Mouse (Mus musculus) olfactory bulb, adult 2 months (tissue): ENCODE measurements around the gene 1600014C10Rik. TPM values are rescaled to one million over a fixed set of nuclear protein-coding genes. Genes with fewer than 3 reads are reported as not detected.
A peak's percentile ranks its signal among the peaks of the same experiment; 100 is the strongest.

Experiments used
- H3K27ac ChIP-seq: fragments of 200-500 bp; 2 replicates; pipeline ENCODE4 v1.5.1; 2012; ENCODE audit warnings: low read depth, low read length; ENCODE audit not compliant: insufficient read depth
- H3K4me1 ChIP-seq: fragments of 200-500 bp; 2 replicates; pipeline ENCODE4 v1.6.1; 2012; ENCODE audit warnings: low read length; ENCODE audit not compliant: control insufficient read depth, insufficient read depth
- H3K4me3 ChIP-seq: fragments of 200-500 bp; 2 replicates; pipeline ENCODE4 v1.5.1; 2012; ENCODE audit warnings: mild to moderate bottlenecking, low read depth, low read length, moderate library complexity; ENCODE audit not compliant: insufficient read depth
- CTCF ChIP-seq: fragments of 200-500 bp; IDR thresholded peaks from 2 replicates; pipeline ENCODE4 v1.5.1; 2012; ENCODE audit warnings: low read depth, mild to moderate bottlenecking, low read length, moderate library complexity; ENCODE audit not compliant: insufficient read depth
- POLR2A ChIP-seq: fragments of 200-500 bp; IDR thresholded peaks from 2 replicates; pipeline ENCODE4 v1.6.1; 2012; ENCODE audit warnings: mild to moderate bottlenecking, low read depth, low read length, moderate library complexity; ENCODE audit not compliant: insufficient read depth
- WGBS: fragments of 180-500 bp; shearing (Covaris S2); methylation state at CpG from one replicate; pipeline ENCODE4 v1.1.7; 2018; 5-methylcytosine and 5-hydroxymethylcytosine counted together
- polyA plus RNA-seq: library from polyadenylated mRNA; stranded (reverse); fragments of >200 nt; gene quantifications from 2 replicates; pipeline ENCODE4 v1.2.4, GENCODE M21; 2012; ENCODE audit warnings: low replicate concordance; ENCODE audit not compliant: missing spikeins, insufficient read depth, insufficient read length

Gene 1600014C10Rik
- polyA plus RNA-seq, 1 experiment = not detected

DNA sequence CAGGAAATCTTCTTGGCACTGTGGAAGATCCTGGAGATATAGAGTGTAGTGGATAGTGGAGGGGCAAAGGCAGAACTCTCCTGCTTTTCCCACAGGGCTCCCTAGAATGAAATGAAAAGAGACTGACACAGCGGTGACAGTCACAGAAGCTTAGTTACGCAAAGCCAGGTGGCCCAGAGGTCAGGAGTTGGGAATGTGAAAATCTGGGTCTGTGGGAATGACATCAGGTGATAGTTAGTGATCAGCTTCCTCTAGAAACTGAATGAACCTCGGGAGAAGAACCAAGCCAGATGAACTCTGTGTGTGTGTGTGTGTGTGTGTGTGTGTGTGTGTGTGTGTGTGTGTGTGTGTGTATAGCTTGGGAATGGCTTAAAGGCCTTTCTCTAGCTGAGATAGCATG, 26.0 kb downstream of the 1600014C10Rik start:
- TF ChIP-seq CTCF (no peak), POLR2A (no peak)
- 83% methylated on average over 3 of the region's 3 CpGs for WGBS
- no peak overlapping the region for H3K4me3 ChIP-seq
- no peak overlapping the region for H3K27ac ChIP-seq
- 0 out of 2 replicates have a peak, but pooled peaks cover 3% of the 10 kb centered on the region for H3K4me1 ChIP-seq

DNA sequence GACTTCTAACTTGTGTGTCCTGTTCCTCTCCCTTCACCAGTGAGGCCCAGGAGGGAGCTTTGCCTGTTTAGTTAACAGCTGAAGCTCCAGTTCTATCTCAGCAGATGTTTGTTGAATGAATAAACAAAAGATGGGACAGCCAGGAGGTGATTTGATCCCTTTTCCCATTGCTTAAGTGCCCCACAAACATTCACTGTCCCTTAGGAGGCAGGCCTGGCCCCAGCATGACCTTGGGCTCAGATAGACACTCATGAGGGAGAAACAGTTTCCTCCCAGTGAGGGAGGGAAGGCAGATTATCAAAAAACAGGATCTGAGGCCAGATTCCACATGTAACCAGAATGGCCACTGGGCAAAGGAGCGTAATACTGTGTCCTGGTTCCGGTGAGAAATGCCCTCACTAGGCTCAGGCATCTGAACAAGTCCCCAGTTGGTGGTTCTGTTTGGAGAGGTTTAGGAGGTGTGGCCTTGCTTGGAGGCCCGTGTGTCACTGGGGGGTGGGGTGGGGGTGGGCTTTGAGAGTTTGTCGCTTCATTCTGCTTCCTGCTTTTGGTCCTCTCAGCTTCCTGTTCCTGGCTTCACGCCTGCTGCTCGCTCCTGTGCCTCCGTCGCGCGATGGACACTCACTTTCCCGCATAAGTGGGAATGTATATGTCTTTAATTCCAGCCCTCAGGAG, 26.6 kb downstream of the 1600014C10Rik start:
- Histone ChIP-seq H3K27ac (no peak overlapping the region), H3K4me1 (peaks cover 3% of the 10 kb centered on the region; the same call in 1 of the 2 replicates), H3K4me3 (no peak overlapping the region)
- TF ChIP-seq CTCF = no peak
- 83% methylated on average over 11 of the region's 11 CpGs for WGBS

DNA sequence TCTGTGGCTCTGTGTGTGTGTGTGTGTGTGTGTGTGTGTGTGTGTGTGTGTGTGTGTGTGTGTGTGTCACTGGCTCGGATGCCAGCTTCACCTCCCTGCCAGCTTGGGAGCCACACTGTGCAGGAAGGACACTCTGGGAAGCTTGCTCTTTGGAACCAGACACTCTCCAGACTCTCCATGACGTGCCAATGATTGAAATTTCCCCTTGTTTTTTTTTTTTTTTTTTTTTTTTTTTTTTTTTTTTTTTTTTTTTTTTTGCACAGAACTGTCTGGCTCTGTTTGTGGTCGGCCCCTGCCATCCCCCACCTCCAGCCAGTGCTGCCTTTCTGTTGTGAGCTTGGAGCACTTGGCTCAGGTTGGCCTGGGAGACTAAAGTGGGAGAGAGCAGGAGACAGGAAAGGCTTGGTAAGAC, 29.6 kb downstream of the 1600014C10Rik start:
- no peak for TF ChIP-seq CTCF
- Histone ChIP-seq H3K27ac (no peak overlapping the region), H3K4me3 (no peak overlapping the region), H3K4me1 (peaks cover 13% of the 10 kb centered on the region)
- WGBS = 61% methylated on average over 3 of the region's 3 CpGs

DNA sequence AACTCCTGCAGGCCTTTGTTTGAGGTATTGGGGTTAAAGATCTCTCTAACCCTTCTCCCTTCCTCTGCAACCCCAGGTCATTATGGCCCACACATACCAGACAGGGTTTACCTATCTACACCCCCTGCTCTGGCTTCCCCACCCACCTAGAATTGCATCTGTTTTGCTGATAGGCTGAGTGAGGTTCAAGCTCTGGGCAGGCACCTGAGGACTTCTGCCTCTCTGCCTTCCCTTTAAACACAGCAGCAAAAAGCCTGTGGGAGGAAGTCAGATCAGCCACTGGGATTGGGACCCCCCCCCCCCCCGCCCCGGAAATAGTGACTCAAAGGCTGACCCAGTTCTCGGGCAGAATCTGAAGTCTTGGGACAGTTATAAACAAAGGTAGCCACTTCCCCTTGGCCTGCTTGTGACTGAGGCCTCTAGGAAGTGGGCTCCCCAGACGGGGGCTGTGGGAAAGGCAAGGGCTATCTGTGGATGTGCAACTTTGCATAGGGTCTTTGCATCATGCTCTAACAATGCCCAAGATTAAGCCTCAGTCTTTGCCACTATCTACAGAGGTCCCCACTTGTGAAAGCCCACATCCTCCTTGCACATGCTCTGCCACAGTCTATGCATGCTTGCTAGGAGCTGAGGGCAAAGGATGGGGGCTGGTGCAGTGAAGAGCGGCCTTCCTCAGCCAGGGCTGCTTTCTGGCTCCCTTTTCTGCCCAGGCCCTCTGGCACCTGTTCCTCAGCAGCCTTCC, 31.6 kb downstream of the 1600014C10Rik start:
- TF ChIP-seq POLR2A (no peak), CTCF (no peak)
- Histone ChIP-seq H3K27ac (no peak overlapping the region), H3K4me1 (peaks cover 18% of the 10 kb centered on the region), H3K4me3 (no peak overlapping the region)
- WGBS = 69% methylated on average over 5 of the region's 5 CpGs

DNA sequence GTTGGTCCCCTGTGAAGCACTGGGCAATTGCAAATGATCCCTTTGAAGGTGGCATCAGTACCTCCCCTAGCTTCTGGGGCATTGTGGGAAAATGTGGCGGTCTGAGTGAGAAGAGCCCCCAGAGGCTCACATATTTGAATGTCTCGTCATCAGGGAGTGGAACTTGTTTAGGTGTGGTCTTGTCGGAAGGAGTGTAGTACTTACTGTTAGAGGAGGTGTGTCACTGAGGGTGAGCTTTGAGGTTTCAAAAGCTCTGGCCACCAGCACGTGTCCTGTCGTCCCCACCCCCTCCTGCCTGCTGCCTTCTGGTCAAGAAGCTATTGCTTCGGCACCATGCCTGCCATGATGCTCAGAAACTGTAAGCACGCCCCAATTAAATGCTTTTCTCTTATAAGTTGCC, 32.3 kb downstream of the 1600014C10Rik start:
- WGBS = 84% methylated on average over 7 of the region's 7 CpGs
- no peak overlapping the region for H3K27ac ChIP-seq
- TF ChIP-seq CTCF = no peak
- TF ChIP-seq POLR2A = no peak
- no peak overlapping the region for H3K4me3 ChIP-seq
- H3K4me1 ChIP-seq = peaks cover 18% of the 10 kb centered on the region

DNA sequence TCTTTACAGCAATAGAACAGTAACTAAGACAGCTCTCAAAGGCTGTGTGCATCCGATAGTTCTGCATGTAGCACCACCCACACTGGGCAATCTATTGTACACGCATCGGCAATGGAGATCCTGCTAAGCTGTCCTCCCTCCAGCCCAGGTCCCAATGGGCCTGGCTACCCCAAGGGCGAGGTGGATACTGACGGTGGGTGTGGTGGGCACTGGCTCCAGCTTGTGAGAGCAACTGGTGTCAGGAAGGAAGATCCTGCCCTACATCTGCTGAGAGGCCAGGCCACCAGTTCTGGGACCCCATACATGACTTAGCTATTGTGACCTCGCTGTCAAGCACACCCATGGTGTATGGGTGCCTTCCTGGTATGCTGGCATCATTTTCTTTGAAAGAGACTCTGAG, 32.7 kb downstream of the 1600014C10Rik start:
- 87% methylated on average over 6 of the region's 6 CpGs for WGBS

DNA sequence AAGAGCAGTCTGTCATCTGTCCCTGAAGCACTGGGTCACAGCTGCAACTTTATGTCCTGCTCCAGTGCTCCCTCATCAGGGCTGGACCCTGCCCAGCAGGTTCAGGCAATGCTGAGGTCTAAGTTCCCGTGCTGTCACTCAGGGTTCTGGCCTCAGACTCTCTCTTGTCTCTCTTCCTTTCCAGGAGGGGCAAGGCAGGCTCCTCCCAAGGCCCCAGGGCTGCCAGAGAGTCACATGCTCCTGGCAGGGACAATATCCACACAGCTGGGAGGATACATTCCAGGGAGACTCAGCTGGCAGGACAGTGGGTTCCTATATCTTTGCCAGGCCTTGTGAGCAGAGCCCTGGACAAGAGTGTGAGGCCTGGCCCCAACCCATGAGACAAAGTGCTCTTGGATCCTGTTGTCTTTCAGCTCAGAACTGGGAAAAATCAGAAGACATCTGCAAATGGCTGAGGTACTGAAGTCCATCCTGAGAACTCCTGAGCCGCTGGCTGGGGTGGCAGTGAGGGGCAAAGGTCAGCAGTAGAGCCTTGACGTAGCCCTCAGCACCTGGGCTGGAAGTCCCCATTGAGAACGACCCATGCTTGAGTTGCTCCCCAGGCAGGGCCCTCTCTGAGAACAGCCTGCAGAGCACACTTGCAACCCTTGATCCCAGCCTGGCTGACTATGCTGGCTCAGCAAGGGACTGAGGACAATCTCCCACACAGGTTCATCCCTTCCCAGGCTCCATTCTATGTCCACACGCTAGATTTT, 34.6 kb downstream of the 1600014C10Rik start:
- H3K27ac ChIP-seq = peak overlapping the region; percentile 77
- TF ChIP-seq POLR2A (no peak), CTCF (no peak)
- 65% methylated on average over 5 of the region's 5 CpGs for WGBS

More for the DNA sequence above, 32.7 kb downstream of the 1600014C10Rik start:
- no peak overlapping the region for H3K4me3 ChIP-seq
- peaks cover 19% of the 10 kb centered on the region for H3K4me1 ChIP-seq
- H3K27ac ChIP-seq = no peak overlapping the region
- TF ChIP-seq CTCF (no peak), POLR2A (no peak)

DNA sequence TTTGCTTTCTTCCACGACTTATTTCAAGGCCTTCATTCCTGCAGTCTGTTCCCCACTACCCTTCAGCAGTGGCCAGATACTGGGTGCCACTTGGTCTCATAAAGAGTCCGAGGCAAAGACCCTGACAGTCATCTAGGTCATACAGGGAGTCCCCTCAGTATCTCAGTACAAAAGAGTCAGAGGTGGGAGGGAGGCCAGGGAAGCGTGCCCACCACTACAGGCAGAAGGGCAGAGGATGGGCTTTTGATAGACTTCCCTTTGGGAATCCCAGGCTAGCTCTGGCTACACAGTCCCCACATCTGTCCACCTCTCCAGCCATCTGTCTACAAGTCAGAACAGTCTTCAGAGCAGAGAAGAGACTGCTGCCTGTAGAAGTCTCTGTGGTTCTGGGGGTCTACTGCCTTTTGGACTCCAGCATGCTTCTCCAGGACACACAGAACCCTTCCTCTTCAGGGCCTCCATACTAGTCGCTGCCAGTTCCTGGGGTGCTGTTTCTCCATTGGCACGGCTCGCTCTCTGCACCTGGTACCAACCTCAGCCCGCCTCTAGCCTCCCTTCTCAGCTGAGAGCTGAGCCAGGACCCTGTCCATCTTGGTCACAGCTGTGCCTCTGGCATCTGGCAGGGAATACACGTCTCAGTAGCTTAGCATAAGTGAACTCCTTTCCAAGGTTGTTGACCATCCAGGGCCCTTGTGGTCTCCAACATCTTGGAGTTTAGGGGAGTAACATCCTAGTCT, 35.8 kb downstream of the 1600014C10Rik start:
- Histone ChIP-seq H3K27ac (0 out of 2 replicates have a peak overlapping the region, but pooled peaks have one; percentile 26), H3K4me1 (peaks cover 18% of the 10 kb centered on the region), H3K4me3 (no peak overlapping the region)
- 72% methylated on average over 8 of the region's 8 CpGs for WGBS
- TF ChIP-seq POLR2A = no peak

More for the DNA sequence above, 34.6 kb downstream of the 1600014C10Rik start:
- Histone ChIP-seq H3K4me1 (peaks cover 18% of the 10 kb centered on the region), H3K4me3 (no peak overlapping the region)
